Mouse (Mus musculus) telencephalon, adult 2 months (tissue): Measurements from ENCODE around the gene Ltv1.
A peak's percentile ranks its signal among the peaks of the same experiment; 100 is the strongest.

Source experiments
- DNase-seq: peaks from one replicate; pipeline ENCODE4 v3.0.0-alpha.2; 2011; ENCODE audit warnings: low read depth, low spot score

The Ltv1 gene

GRCm38 (mm10) chr10:13192731-13193351 lies at the start of gene Ltv1:
Gene Ltv1, minus strand, starts transcription at chr10:13193168.
- peak; percentile 90 for DNase-seq

- DNase-seq, result no peak
Observed at GRCm38 (mm10) chr10:13240431-13240830, 47.5 kb upstream of the Ltv1 start.

- DNase-seq, result no peak
Observed at GRCm38 (mm10) chr10:13238188-13238587, 45.2 kb upstream of the Ltv1 start.

GRCm38 (mm10) chr10:13236866-13237265 lies 43.9 kb upstream of the Ltv1 start:
- no peak for DNase-seq

GRCm38 (mm10) chr10:13234503-13234902 lies 41.5 kb upstream of the Ltv1 start:
- DNase-seq, result no peak

- no peak for DNase-seq
Observed at GRCm38 (mm10) chr10:13233941-13234340, 41.0 kb upstream of the Ltv1 start.

GRCm38 (mm10) chr10:13233143-13233622 lies 40.2 kb upstream of the Ltv1 start:
- no peak for DNase-seq

- DNase-seq, result peak; percentile 2
Observed at GRCm38 (mm10) chr10:13232443-13233142, 39.6 kb upstream of the Ltv1 start.

GRCm38 (mm10) chr10:13230716-13231115 lies 37.7 kb upstream of the Ltv1 start:
- no peak for DNase-seq

- peak; percentile 2 for DNase-seq
Observed at GRCm38 (mm10) chr10:13225377-13226063, 32.6 kb upstream of the Ltv1 start.

- DNase-seq, result no peak
Observed at GRCm38 (mm10) chr10:13222135-13222534, 29.2 kb upstream of the Ltv1 start.

GRCm38 (mm10) chr10:13220061-13220460 lies 27.1 kb upstream of the Ltv1 start:
- no peak for DNase-seq

GRCm38 (mm10) chr10:13213956-13214355 lies 21.0 kb upstream of the Ltv1 start:
- no peak for DNase-seq

GRCm38 (mm10) chr10:13212829-13213228 lies 19.9 kb upstream of the Ltv1 start:
- no peak for DNase-seq

GRCm38 (mm10) chr10:13212326-13212725 lies 19.4 kb upstream of the Ltv1 start:
- DNase-seq, result no peak

- DNase-seq, result no peak
Observed at GRCm38 (mm10) chr10:13209930-13210637, 17.1 kb upstream of the Ltv1 start.

- DNase-seq, result no peak
Observed at GRCm38 (mm10) chr10:13209506-13209905, 16.5 kb upstream of the Ltv1 start.

- no peak for DNase-seq
Observed at GRCm38 (mm10) chr10:13209061-13209460, 16.1 kb upstream of the Ltv1 start.

- no peak for DNase-seq
Observed at GRCm38 (mm10) chr10:13201741-13202293, 8.8 kb upstream of the Ltv1 start.

GRCm38 (mm10) chr10:13200862-13201261 lies 7.9 kb upstream of the Ltv1 start:
- DNase-seq, result no peak

GRCm38 (mm10) chr10:13199234-13199633 lies 6.3 kb upstream of the Ltv1 start:
- DNase-seq, result no peak
